Mouse (Mus musculus): Measurements from ENCODE around the gene Insig1. TPM values are rescaled to one million over a fixed set of nuclear protein-coding genes. Genes with fewer than 3 reads are reported as not detected.

Gene Insig1
- total RNA-seq, 1 experiment from 2014 or later = 46.3 TPM

DNA sequence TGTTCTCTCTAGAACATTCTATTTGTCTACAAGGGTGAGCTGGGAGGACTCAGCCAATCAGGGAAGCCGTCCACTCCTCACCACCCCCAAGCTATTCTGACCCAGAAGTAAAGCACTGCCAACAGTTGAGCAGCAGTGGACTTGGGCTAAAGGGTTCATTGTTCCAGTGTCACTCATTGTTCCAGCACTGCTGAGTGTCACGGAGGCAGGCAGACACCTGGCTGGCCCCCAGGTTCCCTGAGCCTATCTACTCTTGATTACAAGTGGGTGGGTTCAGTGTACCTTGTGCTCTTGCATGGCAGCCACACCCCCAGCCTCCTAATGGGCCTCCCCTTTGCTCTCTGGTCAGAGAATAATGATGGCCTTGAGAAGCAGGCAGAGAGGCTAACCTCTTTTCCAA lies 15.7 kb upstream of the Insig1 start:
- no peak for ATAC-seq (replicated peaks in 1 of 2; ENCODE audit: insufficient read depth in 1 of 2, low FRiP score in 2 of 2, low TSS enrichment in 1 of 2, low read depth in 1 of 2, poor library complexity in 2 of 2, severe bottlenecking in 2 of 2)

DNA sequence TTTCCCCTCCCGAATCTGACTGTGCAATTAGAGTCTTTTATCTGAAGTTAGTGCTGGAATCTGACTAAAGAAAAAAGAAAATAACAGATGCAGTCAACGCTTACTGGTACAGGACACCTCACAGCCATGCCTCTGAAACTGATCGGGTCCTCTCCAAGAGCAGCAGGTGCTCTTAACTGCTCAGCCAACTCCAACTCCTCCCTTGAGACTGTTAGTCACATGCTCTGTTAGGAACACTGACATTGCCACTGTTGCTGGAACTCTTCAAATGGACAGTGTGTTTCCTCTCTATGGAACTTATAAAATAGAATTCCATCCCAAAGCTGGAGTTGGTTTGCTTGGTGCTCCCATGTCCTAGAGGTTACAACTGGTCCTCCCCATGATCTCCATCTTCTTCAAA lies 14.3 kb upstream of the Insig1 start:
- ATAC-seq (replicated peaks in 1 of 2; ENCODE audit: insufficient read depth in 1 of 2, low FRiP score in 2 of 2, low TSS enrichment in 1 of 2, low read depth in 1 of 2, poor library complexity in 2 of 2, severe bottlenecking in 2 of 2) = no peak

DNA sequence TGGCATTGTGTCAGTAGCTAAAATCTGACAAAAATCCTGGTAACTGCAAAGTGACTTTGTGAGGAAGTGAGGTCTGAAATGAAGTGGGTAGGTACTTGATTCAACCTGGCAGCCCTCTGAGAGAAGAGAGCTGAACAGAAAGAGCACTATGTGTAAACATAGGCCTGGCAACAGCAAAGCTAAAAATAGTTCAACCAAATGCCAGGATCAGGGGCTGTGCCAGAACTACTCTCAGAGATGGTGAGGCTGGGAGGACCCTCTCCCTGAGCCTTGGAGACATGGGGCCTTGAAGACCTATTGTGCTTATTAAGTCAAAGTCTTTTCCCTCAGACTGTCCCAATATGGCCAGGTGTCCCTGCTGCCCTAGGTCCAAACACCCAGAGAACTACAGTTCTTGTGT lies 10.7 kb upstream of the Insig1 start:
- no peak for ATAC-seq (replicated peaks in 1 of 2; ENCODE audit: insufficient read depth in 1 of 2, low FRiP score in 2 of 2, low TSS enrichment in 1 of 2, low read depth in 1 of 2, poor library complexity in 2 of 2, severe bottlenecking in 2 of 2)

DNA sequence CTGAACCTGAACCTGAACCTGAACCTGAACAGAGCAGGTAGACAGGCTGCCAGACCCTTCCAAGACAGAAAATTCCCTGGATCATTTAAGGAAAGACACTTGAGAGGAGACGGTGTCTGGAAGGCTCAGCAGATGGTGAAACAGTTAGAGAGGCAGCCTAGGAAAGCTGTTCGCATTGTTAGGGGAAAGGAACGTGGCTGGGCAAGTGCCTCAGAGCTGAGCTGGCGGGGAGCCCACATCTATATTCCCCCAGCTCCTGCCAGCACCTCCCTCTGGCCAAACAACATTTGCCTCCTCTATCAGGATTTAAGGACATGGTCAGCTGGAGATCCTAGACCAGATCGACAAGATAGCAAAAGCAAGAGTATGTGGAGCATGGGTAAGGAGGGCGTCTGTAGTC lies 10.2 kb upstream of the Insig1 start:
- ATAC-seq (replicated peaks in 1 of 2; ENCODE audit: insufficient read depth in 1 of 2, low FRiP score in 2 of 2, low TSS enrichment in 1 of 2, low read depth in 1 of 2, poor library complexity in 2 of 2, severe bottlenecking in 2 of 2) = no peak

DNA sequence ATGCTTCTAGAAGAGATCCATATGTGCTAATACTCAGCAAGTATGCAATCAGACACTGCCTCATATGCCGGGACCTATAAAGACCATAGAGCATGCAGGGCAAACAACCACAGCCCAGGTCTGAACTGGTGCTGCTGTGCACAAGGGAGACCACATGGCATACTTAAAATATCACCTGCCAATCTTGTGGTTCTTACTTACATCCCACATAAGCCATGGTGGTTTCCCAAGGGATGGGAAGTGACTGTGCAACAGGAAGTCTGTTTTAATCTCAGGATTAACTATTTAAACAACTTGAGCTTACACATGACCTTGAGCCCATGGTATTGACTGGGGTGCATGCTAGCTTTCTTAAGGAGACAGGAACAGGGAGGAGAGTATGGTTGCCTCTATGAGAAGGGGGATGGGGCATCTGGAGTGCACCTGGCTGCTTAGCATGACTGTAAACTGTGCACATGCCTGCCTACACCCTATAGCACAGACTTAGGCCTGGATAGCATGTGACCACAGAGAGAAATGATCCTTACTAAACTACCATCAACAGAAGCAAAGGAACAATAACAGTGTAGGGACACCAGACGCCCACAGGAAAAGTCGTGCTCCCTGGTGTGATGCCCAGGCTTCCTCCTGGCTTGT lies 7.1 kb upstream of the Insig1 start:
- peak; percentile 83 to 91 for ATAC-seq (replicated peaks in 1 of 2; ENCODE audit: insufficient read depth in 1 of 2, low FRiP score in 2 of 2, low TSS enrichment in 1 of 2, low read depth in 1 of 2, poor library complexity in 2 of 2, severe bottlenecking in 2 of 2)

DNA sequence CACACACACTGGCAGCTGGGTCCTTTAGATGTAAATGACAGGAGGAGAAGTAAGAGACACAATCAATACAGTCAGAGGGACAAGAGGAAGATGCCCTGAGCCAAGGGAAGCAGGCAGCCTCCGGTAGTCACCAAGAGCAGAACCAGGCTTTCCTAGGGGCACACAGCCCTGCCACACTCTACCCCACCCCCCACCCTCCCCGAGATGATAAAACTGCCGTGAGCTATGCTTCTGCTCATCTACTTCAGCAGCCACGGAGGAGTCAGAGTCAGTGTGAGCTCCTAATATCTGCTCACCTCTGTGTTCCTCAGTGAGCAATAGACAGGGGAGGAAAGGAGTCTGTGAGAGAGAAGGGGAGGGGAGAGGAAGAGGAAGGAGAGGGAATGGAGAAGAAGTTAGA lies 5.9 kb upstream of the Insig1 start:
- ATAC-seq (replicated peaks in 1 of 2; ENCODE audit: insufficient read depth in 1 of 2, low FRiP score in 2 of 2, low TSS enrichment in 1 of 2, low read depth in 1 of 2, poor library complexity in 2 of 2, severe bottlenecking in 2 of 2) = peak in 1 of 2 experiments; percentile 19; a peak in 2 of 4 replicates

DNA sequence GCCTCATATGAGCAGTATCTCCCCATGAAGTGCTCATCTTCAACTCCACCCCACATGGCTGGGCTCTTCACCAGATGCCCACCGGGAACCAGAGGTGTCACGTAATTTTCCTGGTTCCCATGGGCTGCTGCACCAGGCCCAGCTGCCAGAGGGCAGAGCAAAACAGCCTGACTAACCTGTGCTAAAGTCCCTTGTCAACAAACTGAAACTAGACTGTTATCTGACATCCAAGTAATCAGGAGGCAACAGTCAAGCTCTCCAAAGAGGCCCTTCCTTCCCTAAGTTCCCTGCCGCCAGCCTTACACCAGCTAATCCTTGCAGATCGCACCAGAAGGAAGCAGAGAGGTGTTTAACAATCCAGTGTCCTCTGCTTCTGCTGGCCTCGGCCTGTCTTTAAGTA lies 4.9 kb upstream of the Insig1 start:
- no peak for ATAC-seq (replicated peaks in 1 of 2; ENCODE audit: insufficient read depth in 1 of 2, low FRiP score in 2 of 2, low TSS enrichment in 1 of 2, low read depth in 1 of 2, poor library complexity in 2 of 2, severe bottlenecking in 2 of 2)

DNA sequence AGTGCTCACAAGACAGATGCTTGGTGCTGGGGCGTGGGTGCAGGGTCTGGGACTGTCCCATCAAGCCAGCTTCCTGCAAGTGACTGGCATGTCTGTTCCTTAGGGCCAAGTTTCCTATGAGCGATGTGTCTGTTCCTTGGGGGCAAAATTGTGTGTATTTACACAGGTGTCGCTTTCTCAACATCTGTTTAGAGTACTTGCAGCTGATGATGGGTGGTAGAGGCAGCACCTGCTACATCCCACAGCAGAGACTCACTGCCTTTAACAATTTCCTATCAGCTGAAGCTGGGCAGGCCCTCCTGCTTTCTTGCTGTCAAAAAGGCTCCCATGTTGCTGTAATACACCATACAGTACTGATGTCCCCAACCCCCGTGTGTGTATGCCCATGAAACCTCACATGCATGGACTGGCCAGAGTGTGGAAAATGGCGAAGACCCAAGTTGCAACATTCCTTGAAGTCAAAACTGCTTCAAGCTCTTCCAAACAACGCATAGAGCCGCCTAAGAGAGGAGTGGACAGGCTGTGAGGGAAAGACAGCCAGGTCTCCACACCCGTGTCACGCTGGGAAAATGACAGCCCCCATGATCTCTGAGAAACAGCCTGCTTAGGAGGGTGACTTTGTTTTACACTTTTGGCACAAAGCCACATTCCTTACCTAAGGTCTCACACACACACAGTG lies 875 bp upstream of the Insig1 start:
- peak in 1 of 2 experiments; percentile 3; a peak in 2 of 4 replicates for ATAC-seq (replicated peaks in 1 of 2; ENCODE audit: insufficient read depth in 1 of 2, low FRiP score in 2 of 2, low TSS enrichment in 1 of 2, low read depth in 1 of 2, poor library complexity in 2 of 2, severe bottlenecking in 2 of 2)

DNA sequence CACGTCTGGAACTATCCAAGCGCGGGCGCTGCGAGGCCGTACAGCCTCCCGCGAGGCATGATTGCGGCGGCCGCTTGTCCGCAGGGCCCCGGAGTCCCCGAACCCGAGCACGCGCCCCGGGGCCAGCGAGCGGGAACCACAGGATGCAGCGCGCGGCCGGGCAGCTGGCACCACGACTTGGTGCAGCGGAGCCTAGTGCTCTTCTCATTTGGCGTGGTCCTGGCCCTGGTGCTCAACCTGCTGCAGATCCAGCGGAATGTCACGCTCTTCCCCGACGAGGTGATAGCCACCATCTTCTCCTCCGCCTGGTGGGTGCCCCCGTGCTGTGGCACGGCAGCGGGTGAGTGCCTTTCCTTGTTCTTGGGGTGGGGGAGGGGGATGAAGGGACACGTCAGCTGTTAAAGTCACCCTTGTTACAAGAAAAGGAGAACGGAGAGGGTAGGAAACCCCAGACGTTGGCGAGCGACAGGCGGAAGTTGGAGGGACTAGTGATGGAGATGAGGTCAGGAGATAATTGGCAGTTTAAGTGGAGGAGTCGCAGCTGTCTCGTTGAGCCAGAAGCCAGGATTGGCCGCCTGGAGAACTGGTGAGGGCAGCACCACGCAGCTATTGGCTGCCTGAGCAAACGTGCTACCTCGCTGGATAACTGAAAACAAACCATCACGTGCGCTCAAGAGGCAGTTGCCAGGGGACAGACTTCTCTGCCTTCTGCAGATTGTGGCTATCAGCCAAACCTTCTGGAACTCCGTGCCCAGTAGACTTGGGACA lies 477 bp downstream of the Insig1 start:
- peak; percentile 73 to 79 for ATAC-seq (replicated peaks in 1 of 2; ENCODE audit: insufficient read depth in 1 of 2, low FRiP score in 2 of 2, low TSS enrichment in 1 of 2, low read depth in 1 of 2, poor library complexity in 2 of 2, severe bottlenecking in 2 of 2)

DNA sequence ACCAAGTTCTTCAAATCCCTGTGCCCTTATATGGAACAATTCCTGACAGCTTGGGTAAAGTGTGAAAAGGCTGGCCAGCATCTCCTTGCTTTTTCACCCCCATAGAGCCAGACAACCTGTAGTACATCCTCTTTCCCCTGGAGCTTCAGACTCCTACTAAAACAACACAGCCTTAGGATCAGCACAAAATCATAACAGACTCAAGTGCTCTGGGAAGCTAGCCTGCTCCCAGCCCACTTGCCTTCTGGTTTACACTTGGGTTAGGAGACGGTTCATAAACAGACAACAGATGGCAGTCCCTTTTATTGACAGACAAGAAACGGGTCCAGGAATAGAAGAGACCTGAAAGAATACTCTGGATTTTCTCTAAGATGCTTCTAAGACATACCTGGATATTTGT lies 8.3 kb downstream of the Insig1 start:
- ATAC-seq (replicated peaks in 1 of 2; ENCODE audit: insufficient read depth in 1 of 2, low FRiP score in 2 of 2, low TSS enrichment in 1 of 2, low read depth in 1 of 2, poor library complexity in 2 of 2, severe bottlenecking in 2 of 2) = no peak

DNA sequence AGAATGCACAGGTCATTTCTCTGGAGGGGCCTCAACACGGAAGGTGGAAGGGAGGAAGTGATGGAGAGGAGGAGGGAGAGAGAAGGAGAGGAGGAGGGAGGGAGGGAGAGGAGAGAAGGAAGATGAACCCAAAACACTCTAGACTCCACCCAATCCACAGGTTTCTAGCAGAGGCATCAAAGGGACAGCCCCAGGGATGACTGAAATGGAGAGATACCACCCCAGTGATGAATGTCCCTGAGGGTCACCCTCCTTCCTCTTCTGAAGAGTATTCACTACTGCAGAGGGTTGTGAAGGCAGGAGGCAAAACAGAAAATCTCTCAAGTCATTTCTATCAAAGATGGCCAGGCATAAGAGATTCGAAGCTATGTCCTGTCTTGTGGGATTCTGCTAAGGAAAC lies 10.0 kb downstream of the Insig1 start:
- no peak for ATAC-seq (replicated peaks in 1 of 2; ENCODE audit: insufficient read depth in 1 of 2, low FRiP score in 2 of 2, low TSS enrichment in 1 of 2, low read depth in 1 of 2, poor library complexity in 2 of 2, severe bottlenecking in 2 of 2)

DNA sequence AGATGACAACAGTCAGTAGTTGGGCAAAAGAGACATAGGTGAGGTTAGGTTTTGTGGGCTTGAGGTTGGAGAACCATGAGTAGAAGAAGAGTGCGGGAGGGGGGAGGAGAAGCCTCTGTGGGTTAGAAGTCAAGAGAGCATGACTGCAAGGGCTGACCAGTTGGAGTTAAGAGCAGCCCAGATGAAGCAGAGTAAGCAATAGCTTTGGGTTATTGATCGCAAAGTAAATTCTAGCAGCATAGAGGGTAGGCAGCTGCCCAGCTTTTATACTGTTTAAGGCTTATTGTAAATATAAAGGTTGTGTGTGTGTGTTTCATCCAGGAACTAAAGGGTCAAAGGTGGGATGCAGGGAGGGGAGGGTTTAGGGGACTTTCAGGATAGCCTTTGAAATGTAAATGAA lies 10.7 kb downstream of the Insig1 start:
- ATAC-seq (replicated peaks in 1 of 2; ENCODE audit: insufficient read depth in 1 of 2, low FRiP score in 2 of 2, low TSS enrichment in 1 of 2, low read depth in 1 of 2, poor library complexity in 2 of 2, severe bottlenecking in 2 of 2) = no peak

DNA sequence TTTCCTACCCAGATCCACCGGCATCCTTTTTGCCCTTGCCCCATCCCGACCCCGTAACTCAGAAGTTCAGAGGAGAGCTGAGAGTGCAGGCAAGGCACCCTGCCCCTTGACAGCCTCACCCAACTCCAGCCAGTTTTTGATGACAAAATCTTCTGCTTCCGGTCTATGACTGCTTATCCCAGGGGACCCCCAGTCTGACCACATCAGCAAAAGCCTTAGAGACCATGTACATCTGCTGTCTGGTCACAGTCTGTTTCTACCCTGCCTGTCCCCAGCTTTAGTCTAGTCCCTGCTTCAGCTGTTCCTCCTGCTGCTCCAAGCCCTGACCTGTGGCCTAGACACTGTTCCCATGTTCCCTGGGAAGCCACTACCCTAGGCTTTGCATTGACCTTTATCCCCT lies 11.1 kb downstream of the Insig1 start:
- no peak for ATAC-seq (replicated peaks in 1 of 2; ENCODE audit: insufficient read depth in 1 of 2, low FRiP score in 2 of 2, low TSS enrichment in 1 of 2, low read depth in 1 of 2, poor library complexity in 2 of 2, severe bottlenecking in 2 of 2)

DNA sequence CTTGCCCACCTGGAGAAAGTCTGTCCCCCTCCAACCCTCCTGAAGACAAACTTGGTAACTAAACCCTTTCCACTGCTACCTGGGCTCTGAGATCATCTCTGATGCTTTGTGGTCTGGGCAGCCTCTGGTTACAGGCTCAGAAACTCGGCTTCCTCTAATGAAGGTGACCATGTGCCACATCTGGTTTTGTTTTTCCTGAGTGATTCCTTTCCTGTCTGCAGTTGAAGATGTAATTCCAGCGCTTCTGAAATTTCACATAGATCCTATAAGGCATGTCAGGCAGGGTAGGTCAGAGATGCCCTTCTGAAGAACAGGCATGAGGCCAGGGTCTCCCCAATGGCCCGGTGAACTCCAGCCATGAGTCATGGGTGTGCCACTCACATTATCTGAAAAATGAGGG lies 11.6 kb downstream of the Insig1 start:
- ATAC-seq (replicated peaks in 1 of 2; ENCODE audit: insufficient read depth in 1 of 2, low FRiP score in 2 of 2, low TSS enrichment in 1 of 2, low read depth in 1 of 2, poor library complexity in 2 of 2, severe bottlenecking in 2 of 2) = no peak

DNA sequence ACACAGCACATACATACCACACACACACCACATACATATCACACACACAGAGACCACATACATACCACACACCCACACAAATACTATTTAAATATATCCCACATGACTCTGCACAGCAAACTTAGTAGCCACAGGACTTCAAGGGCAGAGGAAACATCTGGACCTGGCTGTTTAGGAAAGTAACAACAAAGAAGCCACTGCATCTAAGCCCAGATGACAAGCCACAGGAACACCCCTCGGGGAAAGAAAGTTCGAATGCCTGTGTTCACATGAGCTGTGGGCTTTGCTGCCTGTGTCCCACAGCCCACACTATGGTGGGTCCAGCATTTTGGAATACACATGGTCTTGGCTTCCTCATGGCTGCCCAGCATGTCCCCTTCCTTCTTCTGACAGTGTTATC lies 13.6 kb downstream of the Insig1 start:
- ATAC-seq (replicated peaks in 1 of 2; ENCODE audit: insufficient read depth in 1 of 2, low FRiP score in 2 of 2, low TSS enrichment in 1 of 2, low read depth in 1 of 2, poor library complexity in 2 of 2, severe bottlenecking in 2 of 2) = peak; percentile 74 to 80

DNA sequence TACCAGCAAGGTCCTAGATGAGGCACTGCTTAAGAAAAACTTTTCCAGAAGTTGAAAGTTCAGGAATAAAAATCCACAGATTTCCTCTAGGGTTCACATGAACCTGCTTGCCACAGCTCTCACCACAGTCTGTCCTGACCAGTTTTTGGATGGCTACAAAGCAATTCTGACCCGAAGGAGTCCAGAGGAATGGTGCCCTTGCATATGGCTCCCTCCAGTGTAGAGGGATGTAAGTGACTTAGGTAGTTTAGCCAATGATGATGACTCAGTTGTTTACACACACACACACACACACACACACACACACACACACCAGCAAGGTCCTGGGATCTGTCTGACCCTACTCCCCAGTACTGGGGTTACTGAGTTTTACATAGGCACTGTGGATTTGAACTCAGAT lies 19.4 kb downstream of the Insig1 start:
- peak in 1 of 2 experiments; percentile 51; a peak in 2 of 4 replicates for ATAC-seq (replicated peaks in 1 of 2; ENCODE audit: insufficient read depth in 1 of 2, low FRiP score in 2 of 2, low TSS enrichment in 1 of 2, low read depth in 1 of 2, poor library complexity in 2 of 2, severe bottlenecking in 2 of 2)

DNA sequence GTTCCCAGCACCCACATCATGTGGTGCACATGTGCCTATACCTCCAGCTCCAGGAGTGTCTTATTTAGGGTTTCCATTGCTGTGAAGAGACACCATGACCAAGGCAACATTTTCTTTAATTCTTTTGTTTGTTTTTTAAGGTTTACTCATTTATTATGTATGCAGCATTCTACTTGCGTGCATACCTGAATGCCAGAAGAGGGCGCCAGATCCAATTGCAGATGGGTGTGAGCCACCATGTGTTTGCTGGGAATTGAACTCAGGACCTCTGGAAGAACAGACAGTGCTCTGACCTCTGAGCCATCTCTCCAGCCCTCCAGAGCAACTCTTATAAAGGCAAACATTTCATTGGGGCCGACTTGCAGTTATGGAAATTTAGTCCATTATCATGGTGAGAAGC lies 21.2 kb downstream of the Insig1 start:
- no peak for ATAC-seq (replicated peaks in 1 of 2; ENCODE audit: insufficient read depth in 1 of 2, low FRiP score in 2 of 2, low TSS enrichment in 1 of 2, low read depth in 1 of 2, poor library complexity in 2 of 2, severe bottlenecking in 2 of 2)

DNA sequence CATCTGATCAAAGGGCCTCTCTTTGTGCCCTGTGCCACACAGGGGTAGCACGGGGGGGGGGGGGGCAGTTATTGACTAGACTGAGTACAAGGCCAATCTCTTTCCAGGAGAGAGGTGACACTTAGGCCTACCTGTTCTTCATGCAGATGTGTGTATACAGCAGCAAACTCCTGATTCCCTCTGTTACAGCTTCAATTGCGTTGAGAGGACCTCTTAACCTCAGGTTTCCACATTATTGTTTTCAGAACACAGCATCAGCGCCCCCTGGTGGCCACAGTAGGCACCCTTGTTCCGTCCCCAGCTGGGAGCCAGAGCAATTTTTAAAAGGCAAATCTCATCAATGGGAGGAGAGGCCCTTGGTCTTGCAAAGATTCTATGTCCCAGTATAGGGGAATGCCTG lies 22.7 kb downstream of the Insig1 start:
- ATAC-seq (replicated peaks in 1 of 2; ENCODE audit: insufficient read depth in 1 of 2, low FRiP score in 2 of 2, low TSS enrichment in 1 of 2, low read depth in 1 of 2, poor library complexity in 2 of 2, severe bottlenecking in 2 of 2) = peak; percentile 50 to 57; a peak in 3 of 4 replicates

Data from hematopoietic stem cell, adult 5-6 weeks (primary cell).